Mouse (Mus musculus): ENCODE results near the gene Clec11a. TPM values are rescaled to one million over a fixed set of nuclear protein-coding genes. Genes with fewer than 3 reads are reported as not detected.

Gene Clec11a
- 3.2 and 3.9 TPM in 2 replicates for total RNA-seq (2014; rRNA removed)
- polyA plus RNA-seq (2015; fragmentation: Nextera tagmentation; extraction: Ambion mirVana): 3.5 and 3.8 TPM in 2 replicates

- DNase-seq (ENCODE audit: low spot score): no peak
- H3K4me1 ChIP-seq (ENCODE audit: insufficient read depth, low read length): peaks cover 9% of the 10 kb centered on the region; the same call in 1 of the 2 replicates
- H3K27me3 ChIP-seq (ENCODE audit: insufficient read depth, low read length): no peaks in the 10 kb centered on the region
- no peaks in the 10 kb centered on the region for H3K9me3 ChIP-seq (ENCODE audit: low read length)
- H3K9ac ChIP-seq (replicated peaks; ENCODE audit: low read length, poor library complexity, severe bottlenecking): no peak within 1 kb of the TSS
- H3K4me2 ChIP-seq (ENCODE audit: low read depth, low read length, poor library complexity, severe bottlenecking): peak within 1 kb of the TSS; percentile 55; the same call in 1 of the 2 replicates
- TF ChIP-seq CTCF (IDR thresholded peaks at IDR 0.05): no peak
- no peaks in the 10 kb centered on the region for H3K36me3 ChIP-seq (ENCODE audit: insufficient read depth, low read length)
- 61% methylated on average over 6 of the region's 6 CpGs for WGBS
- 0 out of 2 replicates have a peak within 1 kb of the TSS, but pooled peaks have one; percentile 49 for H3K4me3 ChIP-seq (ENCODE audit: low read depth, low read length)
- ATAC-seq (ENCODE audit: low FRiP score): no peak
- H3K27ac ChIP-seq (ENCODE audit: low read depth, low read length): peak within 1 kb of the TSS; percentile 83; the same call in 1 of the 2 replicates
Observed at GRCm38 (mm10) chr7:44306516-44307240, at the start of gene Clec11a. TSS of gene Clec11a (minus strand) at chr7:44306902.

GRCm38 (mm10) chr7:44355411-44355810 is 48.7 kb upstream of the Clec11a start:
- no peak for ATAC-seq (ENCODE audit: low FRiP score)
- no peak overlapping the region for H3K4me2 ChIP-seq (ENCODE audit: low read depth, low read length, poor library complexity, severe bottlenecking)
- H3K4me1 ChIP-seq (ENCODE audit: insufficient read depth, low read length): no peaks in the 10 kb centered on the region
- peaks cover 5% of the 10 kb centered on the region; the same call in 1 of the 2 replicates for H3K27me3 ChIP-seq (ENCODE audit: insufficient read depth, low read length)
- TF ChIP-seq CTCF (IDR thresholded peaks at IDR 0.05): no peak
- no peak for DNase-seq (ENCODE audit: low spot score)
- H3K4me3 ChIP-seq (ENCODE audit: low read depth, low read length): no peak overlapping the region
- H3K9me3 ChIP-seq (ENCODE audit: low read length): no peaks in the 10 kb centered on the region
- WGBS: 49% methylated on average over 6 of the region's 6 CpGs
- H3K27ac ChIP-seq (ENCODE audit: low read depth, low read length): no peak overlapping the region
- H3K9ac ChIP-seq (replicated peaks; ENCODE audit: low read length, poor library complexity, severe bottlenecking): no peak overlapping the region
- peaks cover 28% of the 10 kb centered on the region for H3K36me3 ChIP-seq (ENCODE audit: insufficient read depth, low read length)

GRCm38 (mm10) chr7:44353601-44354340 is 47.1 kb upstream of the Clec11a start:
- peaks cover 34% of the 10 kb centered on the region for H3K36me3 ChIP-seq (ENCODE audit: insufficient read depth, low read length)
- 15% methylated on average over 31 of the region's 35 CpGs for WGBS
- H3K27me3 ChIP-seq (ENCODE audit: insufficient read depth, low read length): peaks cover 5% of the 10 kb centered on the region; the same call in 1 of the 2 replicates
- H3K4me2 ChIP-seq (ENCODE audit: low read depth, low read length, poor library complexity, severe bottlenecking): no peak overlapping the region
- no peak overlapping the region for H3K9ac ChIP-seq (replicated peaks; ENCODE audit: low read length, poor library complexity, severe bottlenecking)
- H3K4me3 ChIP-seq (ENCODE audit: low read depth, low read length): no peak overlapping the region
- no peak for TF ChIP-seq CTCF (IDR thresholded peaks at IDR 0.05)
- DNase-seq (ENCODE audit: low spot score) (no peak), ATAC-seq (ENCODE audit: low FRiP score) (no peak)
- no peaks in the 10 kb centered on the region for H3K9me3 ChIP-seq (ENCODE audit: low read length)
- H3K27ac ChIP-seq (ENCODE audit: low read depth, low read length): no peak overlapping the region
- H3K4me1 ChIP-seq (ENCODE audit: insufficient read depth, low read length): no peaks in the 10 kb centered on the region

- ATAC-seq (ENCODE audit: low FRiP score) (no peak), DNase-seq (ENCODE audit: low spot score) (no peak)
- Histone ChIP-seq H3K9ac (replicated peaks; ENCODE audit: low read length, poor library complexity, severe bottlenecking) (peak overlapping the region; percentile 36; the same call in 1 of the 2 replicates), H3K4me1 (ENCODE audit: insufficient read depth, low read length) (no peaks in the 10 kb centered on the region), H3K27me3 (ENCODE audit: insufficient read depth, low read length) (peaks cover 5% of the 10 kb centered on the region; the same call in 1 of the 2 replicates), H3K27ac (ENCODE audit: low read depth, low read length) (no peak overlapping the region), H3K9me3 (ENCODE audit: low read length) (no peaks in the 10 kb centered on the region), H3K36me3 (ENCODE audit: insufficient read depth, low read length) (peaks cover 38% of the 10 kb centered on the region), H3K4me2 (ENCODE audit: low read depth, low read length, poor library complexity, severe bottlenecking) (no peak overlapping the region), H3K4me3 (ENCODE audit: low read depth, low read length) (no peak overlapping the region; the same call in 1 of the 2 replicates)
- 17% methylated on average over 53 of the region's 71 CpGs for WGBS
- TF ChIP-seq CTCF (IDR thresholded peaks at IDR 0.05): no peak
Observed at GRCm38 (mm10) chr7:44352750-44353600, 46.3 kb upstream of the Clec11a start.

- Histone ChIP-seq H3K4me2 (ENCODE audit: low read depth, low read length, poor library complexity, severe bottlenecking) (0 out of 2 replicates have a peak overlapping the region, but pooled peaks have one; percentile 6), H3K9me3 (ENCODE audit: low read length) (no peaks in the 10 kb centered on the region), H3K9ac (replicated peaks; ENCODE audit: low read length, poor library complexity, severe bottlenecking) (peak overlapping the region; percentile 36; the same call in 1 of the 2 replicates), H3K4me1 (ENCODE audit: insufficient read depth, low read length) (no peaks in the 10 kb centered on the region), H3K4me3 (ENCODE audit: low read depth, low read length) (no peak overlapping the region), H3K36me3 (ENCODE audit: insufficient read depth, low read length) (peaks cover 38% of the 10 kb centered on the region), H3K27me3 (ENCODE audit: insufficient read depth, low read length) (peaks cover 5% of the 10 kb centered on the region; the same call in 1 of the 2 replicates), H3K27ac (ENCODE audit: low read depth, low read length) (no peak overlapping the region)
- no peak for TF ChIP-seq CTCF (IDR thresholded peaks at IDR 0.05)
- no peak; the same call in 1 of the 2 replicates for ATAC-seq (ENCODE audit: low FRiP score)
- DNase-seq (ENCODE audit: low spot score): no peak
- 15% methylated on average over 69 of the region's 71 CpGs for WGBS
Observed at GRCm38 (mm10) chr7:44351881-44352749, 45.4 kb upstream of the Clec11a start.
